Mouse (Mus musculus) splenic B cell, adult 2 months (primary cell): ENCODE results near the gene Adipoq.

Experiments
- DNase-seq: peaks from one replicate; pipeline ENCODE4 v3.0.0-alpha.2; 2011; ENCODE audit warnings: low read depth, low spot score
- H3K27me3 ChIP-seq: 2 replicates; pipeline ENCODE4 v1.6.1; 2012; ENCODE audit warnings: mild to moderate bottlenecking, low read length, moderate library complexity, mixed read lengths; ENCODE audit not compliant: control insufficient read depth, poor library complexity, insufficient read depth, severe bottlenecking
- H3K36me3 ChIP-seq: 2 replicates; pipeline ENCODE4 v1.6.1; 2012; ENCODE audit warnings: mild to moderate bottlenecking, low read length, moderate library complexity, mixed read lengths; ENCODE audit not compliant: control insufficient read depth, poor library complexity, insufficient read depth, severe bottlenecking

Adipoq gene

DNA sequence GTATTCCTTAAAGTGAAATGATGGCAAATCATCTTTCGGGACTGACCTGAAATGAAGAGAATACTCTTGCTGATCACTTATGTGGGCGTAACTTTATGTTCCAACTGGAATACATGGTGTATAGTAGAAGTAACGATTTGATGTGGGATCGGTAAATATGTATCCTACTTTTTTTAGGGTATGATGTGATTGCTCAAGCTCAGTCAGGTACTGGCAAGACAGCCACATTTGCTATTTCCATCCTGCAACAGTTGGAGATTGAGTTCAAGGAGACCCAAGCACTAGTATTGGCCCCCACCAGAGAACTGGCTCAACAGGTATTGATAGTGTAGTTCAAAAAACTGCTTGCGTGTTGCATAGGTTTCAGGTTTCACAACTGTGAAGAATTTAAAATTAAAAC, 37.4 kb upstream of the Adipoq start:
- DNase-seq: no peak
- Histone ChIP-seq H3K36me3 (peaks cover 33% of the 10 kb centered on the region), H3K27me3 (no peaks in the 10 kb centered on the region; the same call in 1 of the 2 replicates)

DNA sequence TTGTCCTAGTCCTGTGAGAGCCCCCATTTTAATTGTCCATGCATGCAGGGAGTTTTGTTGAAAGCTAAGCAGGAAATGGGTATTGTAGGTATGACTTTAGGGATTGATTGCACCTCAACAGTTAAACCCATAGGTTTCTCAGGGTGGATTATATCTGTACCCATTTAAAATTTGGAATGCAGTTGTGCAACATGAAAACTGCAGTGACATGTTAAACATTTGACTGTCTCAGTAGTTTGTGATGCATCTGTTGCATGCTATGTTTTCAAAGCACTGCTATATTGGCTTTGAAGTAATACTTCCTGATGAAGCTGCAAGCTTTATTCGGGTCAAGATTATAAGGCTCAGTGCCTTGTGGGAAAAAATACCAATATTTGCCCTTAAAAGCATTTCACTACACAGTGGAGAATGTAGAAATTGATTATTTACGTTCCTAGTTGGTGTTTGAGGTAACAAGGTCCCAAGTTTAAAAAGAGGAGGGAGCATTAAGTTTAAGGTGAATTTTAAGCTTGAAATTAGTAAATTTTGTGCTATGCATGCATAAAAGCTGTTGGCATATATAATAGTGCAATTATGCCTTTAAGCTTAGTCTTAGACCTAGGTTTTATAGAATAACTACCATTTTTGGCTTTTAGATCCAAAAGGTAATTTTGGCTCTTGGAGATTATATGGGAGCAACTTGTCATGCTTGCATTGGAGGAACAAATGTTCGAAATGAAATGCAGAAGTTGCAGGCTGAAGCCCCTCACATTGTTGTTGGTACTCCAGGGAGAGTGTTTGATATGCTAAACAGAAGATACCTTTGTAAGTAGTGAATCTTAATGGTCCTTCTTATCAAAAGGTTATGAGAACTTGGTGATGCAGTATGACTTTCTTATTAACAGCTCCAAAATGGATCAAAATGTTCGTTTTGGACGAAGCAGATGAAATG, 36.7 kb upstream of the Adipoq start:
- Histone ChIP-seq H3K36me3 (peaks cover 36% of the 10 kb centered on the region), H3K27me3 (no peaks in the 10 kb centered on the region; the same call in 1 of the 2 replicates)
- no peak for DNase-seq

DNA sequence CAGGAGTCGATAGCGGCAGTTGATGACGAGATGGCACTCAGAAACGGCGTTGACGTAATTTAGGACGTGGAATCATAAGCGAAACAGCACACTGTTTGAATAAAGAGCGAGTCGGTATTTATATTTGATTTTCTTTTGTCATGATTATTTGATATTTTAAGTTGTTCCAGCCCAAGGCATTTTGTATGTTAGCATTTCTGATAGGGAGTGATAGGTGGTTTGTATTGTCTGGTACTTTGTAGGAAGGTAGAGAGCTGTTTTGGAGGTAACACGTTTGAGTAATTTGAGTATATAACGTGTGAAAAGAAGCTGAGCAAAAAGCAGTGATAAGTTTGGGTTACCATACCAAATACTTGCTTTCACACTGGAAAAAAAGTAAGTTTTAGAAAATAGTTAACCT, 34.0 kb upstream of the Adipoq start:
- no peak for DNase-seq
- Histone ChIP-seq H3K36me3 (peaks cover 38% of the 10 kb centered on the region), H3K27me3 (no peaks in the 10 kb centered on the region)

DNA sequence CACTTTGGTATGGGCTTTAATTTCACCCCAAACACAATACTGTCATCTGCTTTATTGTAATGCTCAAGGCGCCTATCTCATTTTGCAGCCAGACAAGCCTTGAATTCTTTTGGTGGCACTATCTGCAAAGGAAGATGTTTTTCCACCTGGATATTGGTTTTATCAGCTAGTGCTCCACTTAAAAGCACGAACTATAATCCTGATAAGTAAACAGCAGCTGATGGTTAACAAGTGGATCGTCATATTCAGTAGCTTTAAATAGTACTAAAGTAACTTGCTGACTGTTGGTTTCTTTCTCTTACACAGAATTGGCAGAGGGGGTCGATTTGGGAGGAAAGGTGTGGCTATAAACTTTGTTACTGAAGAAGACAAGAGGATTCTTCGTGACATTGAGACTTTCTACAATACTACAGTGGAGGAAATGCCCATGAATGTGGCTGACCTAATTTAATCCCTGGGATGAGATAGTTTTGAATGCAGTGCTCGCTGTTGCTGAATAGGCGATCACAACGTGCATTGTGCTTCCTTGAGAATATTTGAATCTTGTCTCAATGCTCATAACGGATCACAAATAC, 33.4 kb upstream of the Adipoq start:
- H3K27me3 ChIP-seq: no peaks in the 10 kb centered on the region
- peaks cover 38% of the 10 kb centered on the region for H3K36me3 ChIP-seq
- no peak for DNase-seq

DNA sequence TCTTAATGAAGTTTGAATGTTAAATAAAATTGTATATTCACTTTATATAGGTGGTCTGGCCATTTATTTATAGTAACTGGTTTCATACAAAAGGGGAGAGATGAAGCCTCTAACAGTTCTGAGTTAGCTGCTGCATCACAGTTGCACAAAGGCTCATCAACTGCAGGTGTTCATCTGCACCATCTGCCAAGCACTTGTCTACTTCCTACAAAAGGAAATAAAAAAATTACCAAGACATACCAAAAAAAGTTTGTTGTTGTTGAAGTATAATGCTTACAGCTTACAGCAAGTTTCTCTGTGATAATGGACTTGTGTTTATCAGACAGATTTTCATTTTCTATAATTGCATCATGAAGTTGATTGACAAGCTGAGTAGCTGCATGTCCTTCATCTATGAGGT, 32.4 kb upstream of the Adipoq start:
- no peak for DNase-seq
- peaks cover 37% of the 10 kb centered on the region for H3K36me3 ChIP-seq
- H3K27me3 ChIP-seq: no peaks in the 10 kb centered on the region

DNA sequence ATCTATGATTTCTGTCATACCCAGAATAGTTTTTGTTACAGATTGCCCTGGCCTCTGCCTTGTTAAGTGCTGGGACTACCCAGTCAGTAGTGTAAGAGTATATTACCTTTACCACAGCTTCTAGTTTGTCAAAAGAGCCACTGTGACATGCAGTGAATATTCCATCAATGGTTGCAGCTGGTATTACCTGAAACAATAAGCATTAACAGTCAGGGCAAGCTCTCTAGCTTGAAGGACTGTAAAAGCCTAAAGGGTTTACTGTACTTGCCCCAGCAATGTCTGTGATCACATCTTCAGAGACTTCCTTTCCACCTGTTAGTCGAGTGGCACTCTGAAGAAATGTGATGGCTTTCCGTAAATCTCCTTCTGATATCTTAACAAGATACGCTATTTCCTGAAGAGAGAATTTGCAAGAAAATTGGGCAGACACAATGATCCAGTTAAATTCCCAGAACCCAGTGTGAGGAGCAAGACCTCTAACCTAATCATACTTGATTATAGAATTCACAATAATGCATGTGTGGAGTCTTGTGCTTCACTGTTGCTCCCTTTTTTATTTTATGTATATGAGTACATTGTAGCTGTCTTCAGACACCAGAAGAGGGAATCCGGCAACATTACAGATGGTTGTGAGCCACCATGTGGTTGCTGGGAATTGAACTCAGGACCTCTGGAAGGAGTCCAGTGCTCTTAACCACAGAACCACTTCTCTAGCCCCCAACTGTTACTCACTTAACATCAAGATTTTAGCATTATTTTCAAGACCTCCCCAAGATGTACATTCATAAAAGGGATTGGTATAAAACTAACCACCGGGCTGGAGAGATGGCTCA, 31.8 kb upstream of the Adipoq start:
- H3K27me3 ChIP-seq: no peaks in the 10 kb centered on the region
- H3K36me3 ChIP-seq: peaks cover 33% of the 10 kb centered on the region
- no peak for DNase-seq

DNA sequence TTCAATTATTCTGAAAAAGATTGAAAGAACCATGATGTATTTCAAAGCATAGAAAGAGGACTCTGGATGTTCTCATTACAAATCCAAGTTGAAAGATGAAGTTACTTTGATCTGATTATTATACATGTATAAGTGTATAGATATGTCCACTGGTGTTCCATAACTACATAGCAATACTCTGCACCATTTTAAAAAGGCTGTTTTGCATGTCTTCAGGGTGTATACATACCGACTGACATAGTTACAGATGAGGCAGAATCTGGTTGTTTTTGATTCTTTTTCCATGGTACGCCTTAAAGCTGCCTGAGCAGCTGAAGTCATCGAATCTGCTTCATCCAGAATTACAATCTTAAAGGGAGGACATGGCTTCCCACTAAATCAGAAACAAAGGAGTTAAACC, 30.9 kb upstream of the Adipoq start:
- H3K27me3 ChIP-seq: no peaks in the 10 kb centered on the region
- DNase-seq: no peak
- H3K36me3 ChIP-seq: peaks cover 27% of the 10 kb centered on the region

DNA sequence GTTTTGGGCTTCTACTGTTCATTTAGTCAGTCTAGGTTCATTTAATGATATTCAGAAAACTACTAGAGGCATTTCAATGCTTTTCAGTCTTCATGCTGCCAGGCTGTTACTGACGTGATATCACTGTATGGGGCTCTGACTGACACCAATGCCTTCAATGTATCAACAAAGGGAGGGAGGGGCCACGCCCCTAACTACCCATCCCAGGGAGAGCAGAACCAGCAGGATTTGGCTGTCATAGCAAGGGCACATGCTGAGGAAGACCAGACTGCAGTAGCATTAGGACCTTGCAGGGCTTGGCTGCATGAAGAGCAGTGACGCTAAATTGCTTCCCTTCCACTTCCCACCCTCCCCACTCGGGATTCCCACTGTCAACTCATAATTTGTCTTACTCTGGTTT, 29.2 kb upstream of the Adipoq start:
- no peaks in the 10 kb centered on the region for H3K27me3 ChIP-seq
- DNase-seq: no peak
- peaks cover 19% of the 10 kb centered on the region for H3K36me3 ChIP-seq

DNA sequence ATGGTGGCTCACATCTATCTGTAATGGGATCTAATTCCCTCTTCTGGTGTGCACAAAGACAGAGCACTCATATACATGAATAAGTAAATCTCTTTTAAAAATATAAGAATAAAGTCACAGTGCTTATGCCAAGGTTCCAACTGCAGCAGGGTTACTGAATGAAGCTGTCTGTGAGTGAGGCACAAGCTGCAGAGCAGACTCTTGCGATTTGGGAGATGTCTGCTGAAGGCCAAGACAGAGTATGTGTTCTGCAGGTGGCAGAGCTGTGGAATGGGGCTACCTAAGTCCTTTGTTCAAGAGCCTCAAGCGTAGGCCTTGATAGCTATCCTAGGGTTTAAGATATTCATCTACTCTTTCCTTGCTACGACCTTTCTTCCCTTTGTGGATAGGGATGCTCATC, 23.9 kb upstream of the Adipoq start:
- Histone ChIP-seq H3K27me3 (no peaks in the 10 kb centered on the region), H3K36me3 (peaks cover 1% of the 10 kb centered on the region; the same call in 1 of the 2 replicates)
- no peak for DNase-seq

DNA sequence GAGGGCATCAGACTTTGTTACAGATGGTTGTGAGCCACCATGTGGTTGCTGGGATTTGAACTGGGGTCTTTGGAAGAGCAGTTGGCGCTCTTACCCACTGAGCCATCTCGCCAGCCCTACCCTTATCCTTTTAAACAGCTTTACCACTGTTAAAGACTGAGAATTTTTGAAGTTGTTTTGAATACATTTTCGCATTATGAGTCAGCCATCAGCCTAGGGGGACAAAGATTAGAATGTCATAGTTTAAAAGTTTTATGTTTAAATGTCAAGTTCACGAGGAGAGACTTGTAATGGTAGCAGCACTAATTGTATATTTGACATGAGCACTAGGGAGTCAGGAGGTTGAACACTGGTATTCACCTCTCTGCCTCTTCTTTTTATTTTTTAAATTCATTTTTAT, 23.2 kb upstream of the Adipoq start:
- H3K27me3 ChIP-seq: no peaks in the 10 kb centered on the region
- no peak for DNase-seq
- no peaks in the 10 kb centered on the region; the same call in 1 of the 2 replicates for H3K36me3 ChIP-seq

DNA sequence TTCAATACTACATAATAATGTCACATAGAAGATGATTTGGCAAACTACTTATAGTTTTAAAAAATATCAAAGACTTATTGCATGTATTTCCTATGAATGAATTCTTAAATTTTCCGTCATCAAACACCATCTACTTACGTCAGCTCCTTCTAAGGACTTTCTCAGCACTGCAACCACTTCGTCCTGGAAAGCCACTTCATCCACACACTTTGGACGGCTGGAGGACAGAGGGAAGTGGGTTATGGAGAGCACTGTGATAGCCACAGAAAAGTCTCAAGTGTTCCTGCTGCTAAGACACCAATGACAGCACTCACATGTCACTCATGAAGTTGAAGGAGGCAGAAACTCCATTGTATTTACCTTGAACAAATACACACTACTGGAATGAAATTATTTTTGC, 21.9 kb upstream of the Adipoq start:
- DNase-seq: no peak
- Histone ChIP-seq H3K36me3 (no peaks in the 10 kb centered on the region; the same call in 1 of the 2 replicates), H3K27me3 (no peaks in the 10 kb centered on the region)

DNA sequence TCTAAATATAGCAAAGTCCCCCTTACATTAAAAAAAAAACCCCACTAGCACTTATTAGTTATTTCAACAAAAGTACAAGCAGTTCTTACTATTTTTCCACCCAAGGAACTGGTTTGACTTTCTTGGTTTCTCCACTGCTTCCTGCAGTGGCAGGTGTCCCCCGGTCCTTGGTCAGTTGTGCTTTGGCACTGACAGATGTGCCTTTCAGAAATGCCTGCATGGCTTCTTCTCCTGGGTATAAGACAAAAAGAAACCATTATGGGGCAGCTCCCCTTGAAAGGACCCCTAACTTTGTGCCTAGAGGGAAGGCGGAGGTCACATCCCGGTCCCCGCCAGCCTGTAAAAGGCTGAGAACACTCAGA, 19.0 kb upstream of the Adipoq start:
- H3K36me3 ChIP-seq: no peaks in the 10 kb centered on the region; the same call in 1 of the 2 replicates
- no peak for DNase-seq
- no peaks in the 10 kb centered on the region for H3K27me3 ChIP-seq

DNA sequence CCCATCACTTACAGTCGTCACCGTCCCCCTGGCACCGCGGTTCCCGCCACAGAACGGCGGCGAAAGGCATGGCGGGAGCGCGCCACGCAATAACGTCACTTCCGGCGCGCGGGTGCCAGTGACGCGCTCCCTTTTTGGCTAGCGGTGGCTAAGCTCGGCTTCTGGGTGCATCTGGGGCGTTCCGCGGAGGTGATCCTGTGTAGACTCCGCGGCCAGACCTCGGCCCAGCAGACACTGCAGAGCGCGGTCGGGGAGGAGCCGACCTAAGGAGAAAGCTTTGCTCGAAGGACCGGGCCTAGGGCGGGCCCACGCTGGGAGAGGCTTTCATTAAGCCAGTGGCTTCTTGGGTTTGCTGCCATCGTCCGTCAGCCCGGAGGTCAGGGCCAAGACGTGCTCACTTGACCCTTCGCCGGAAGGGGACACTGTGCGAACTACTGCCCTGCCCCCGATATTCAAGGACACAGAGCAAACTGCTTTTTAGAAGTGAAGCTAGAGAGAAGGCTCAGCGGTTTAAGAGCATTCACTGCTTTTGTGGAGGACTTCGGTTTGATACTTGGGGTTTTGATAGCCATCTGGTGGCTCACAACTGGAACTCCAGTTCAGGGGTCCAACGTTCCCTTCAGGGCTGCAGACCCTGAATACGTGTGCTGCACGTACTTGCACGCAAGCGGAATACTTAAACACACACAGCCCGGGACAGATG, 18.5 kb upstream of the Adipoq start, which contains the start of gene Rfc4:
Gene Rfc4, minus strand, starts transcription at position 65 of the 703 bp plus-strand sequence.
- Histone ChIP-seq H3K27me3 (no peaks in the 10 kb centered on the region), H3K36me3 (no peaks in the 10 kb centered on the region; the same call in 1 of the 2 replicates)
- peak; percentile 92 for DNase-seq

DNA sequence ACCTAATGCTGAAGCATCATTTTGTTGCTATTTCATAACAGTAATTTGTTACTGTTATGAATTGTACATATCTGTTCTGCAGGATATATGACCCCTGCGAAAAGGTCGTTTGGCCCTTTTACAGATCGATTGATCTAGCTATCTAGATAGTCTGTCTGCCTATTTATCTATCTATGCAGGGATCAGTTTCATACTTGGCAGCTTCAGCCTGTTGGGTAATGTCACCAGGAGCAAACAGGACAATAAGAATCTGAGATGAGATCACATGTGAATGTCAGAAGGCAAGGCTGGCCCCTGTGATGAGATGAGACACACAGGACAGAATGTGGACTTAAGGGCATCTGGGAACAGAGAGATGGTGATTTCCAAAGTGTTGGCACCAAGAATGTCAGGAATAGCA, 16.0 kb upstream of the Adipoq start:
- no peak for DNase-seq
- Histone ChIP-seq H3K27me3 (no peaks in the 10 kb centered on the region), H3K36me3 (no peaks in the 10 kb centered on the region)
